Mouse (Mus musculus): ENCODE measurements at regions not wholly inside any gene's neighbourhood (a gene's known extent, or its start where the extent isn't known, plus 50 kb on each side); places are given as distances from the start of the nearest gene placed in this dataset.

DNA sequence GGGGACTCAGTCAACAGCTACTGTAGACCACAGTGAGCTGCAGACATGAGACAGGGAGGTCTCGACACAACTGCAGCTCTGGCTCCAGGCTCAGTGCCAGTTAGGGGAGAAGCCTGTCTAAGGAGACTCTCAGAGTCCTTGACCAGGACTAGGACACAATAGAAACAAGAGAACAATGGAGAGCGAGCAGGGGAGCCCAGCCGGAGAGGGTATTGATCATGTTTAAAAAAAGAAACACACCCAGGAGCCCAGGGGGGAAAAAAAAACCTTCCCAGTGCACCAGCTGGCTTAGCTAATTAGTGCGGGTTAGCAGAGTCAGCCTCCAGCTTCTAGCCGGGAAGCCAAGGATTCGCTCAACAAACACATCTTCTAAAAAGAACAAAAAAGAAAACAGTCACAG, 78.4 kb downstream of the Gm4791 start:
- WGBS = 9% methylated on average over 6 of the region's 6 CpGs
- no peak overlapping the region for H3K27ac ChIP-seq (ENCODE audit: low read depth, low read length)
- ATAC-seq (ENCODE audit: low read depth) = no peak
- H3K36me3 ChIP-seq (ENCODE audit: control insufficient read depth, insufficient read depth, low read length) = no peaks in the 10 kb centered on the region
- no peak overlapping the region for H3K9ac ChIP-seq (replicated peaks; ENCODE audit: low read depth, low read length)
- H3K4me1 ChIP-seq (ENCODE audit: control insufficient read depth, insufficient read depth, low read length) = no peaks in the 10 kb centered on the region
- no peak overlapping the region for H3K4me3 ChIP-seq (ENCODE audit: low read depth, low read length)
- no peaks in the 10 kb centered on the region for H3K9me3 ChIP-seq (ENCODE audit: control insufficient read depth, low read length)
- H3K4me2 ChIP-seq (ENCODE audit: low read depth, low read length) = no peak overlapping the region
- no peaks in the 10 kb centered on the region for H3K27me3 ChIP-seq (ENCODE audit: control insufficient read depth, insufficient read depth, low read length)

DNA sequence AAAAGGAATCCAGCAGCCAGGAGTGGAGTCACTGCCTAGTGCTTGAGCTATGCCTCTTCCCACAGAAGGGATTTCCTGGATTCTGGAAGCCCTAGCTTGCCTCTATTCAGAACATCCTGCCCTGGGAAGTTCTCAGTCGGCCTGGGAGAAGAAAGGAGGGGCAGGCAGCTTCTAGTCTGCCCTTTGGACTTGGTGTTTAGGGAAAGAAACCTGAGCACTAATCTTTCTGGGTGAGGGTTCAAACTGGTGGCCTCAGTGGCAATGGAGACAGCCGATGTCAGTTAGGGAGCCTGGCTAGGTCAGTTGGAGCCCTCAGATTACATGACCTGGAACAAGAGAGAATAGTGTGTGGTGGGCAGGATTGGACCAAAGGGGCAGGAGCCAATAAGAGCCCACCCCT, 78.9 kb downstream of the Gm4791 start:
- Histone ChIP-seq H3K4me1 (ENCODE audit: control insufficient read depth, insufficient read depth, low read length) (no peaks in the 10 kb centered on the region), H3K36me3 (ENCODE audit: control insufficient read depth, insufficient read depth, low read length) (no peaks in the 10 kb centered on the region), H3K9ac (replicated peaks; ENCODE audit: low read depth, low read length) (no peak overlapping the region), H3K4me3 (ENCODE audit: low read depth, low read length) (no peak overlapping the region), H3K4me2 (ENCODE audit: low read depth, low read length) (no peak overlapping the region), H3K27ac (ENCODE audit: low read depth, low read length) (no peak overlapping the region), H3K9me3 (ENCODE audit: control insufficient read depth, low read length) (no peaks in the 10 kb centered on the region), H3K27me3 (ENCODE audit: control insufficient read depth, insufficient read depth, low read length) (no peaks in the 10 kb centered on the region)
- WGBS = 39% methylated on average over 2 of the region's 2 CpGs
- no peak for ATAC-seq (ENCODE audit: low read depth)

DNA sequence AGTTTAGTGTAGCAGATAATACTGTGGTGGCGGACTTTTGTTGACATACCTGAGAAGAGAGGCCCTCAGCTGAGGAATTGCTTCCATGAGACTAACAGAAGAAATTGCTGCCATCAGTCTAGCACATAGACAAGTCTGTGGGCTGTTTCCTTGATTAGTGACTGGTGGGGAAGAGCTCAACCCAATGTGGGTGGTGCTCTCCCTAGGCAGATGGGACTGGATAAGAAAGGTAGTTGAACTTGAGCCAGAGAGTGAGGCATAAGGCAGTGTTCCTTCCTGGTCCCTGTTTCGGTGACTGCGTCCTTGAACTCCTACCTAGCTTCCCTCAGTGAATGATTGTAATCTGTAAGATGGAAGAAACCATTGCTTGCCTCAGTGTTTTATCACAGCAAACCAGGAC, 79.4 kb downstream of the Gm4791 start:
- no peaks in the 10 kb centered on the region for H3K9me3 ChIP-seq (ENCODE audit: control insufficient read depth, low read length)
- H3K27ac ChIP-seq (ENCODE audit: low read depth, low read length) = no peak overlapping the region
- ATAC-seq (ENCODE audit: low read depth) = no peak
- H3K36me3 ChIP-seq (ENCODE audit: control insufficient read depth, insufficient read depth, low read length) = no peaks in the 10 kb centered on the region
- H3K4me2 ChIP-seq (ENCODE audit: low read depth, low read length) = no peak overlapping the region
- no peaks in the 10 kb centered on the region for H3K27me3 ChIP-seq (ENCODE audit: control insufficient read depth, insufficient read depth, low read length)
- H3K4me3 ChIP-seq (ENCODE audit: low read depth, low read length) = no peak overlapping the region
- 95% methylated on average over 3 of the region's 3 CpGs for WGBS
- H3K9ac ChIP-seq (replicated peaks; ENCODE audit: low read depth, low read length) = no peak overlapping the region
- no peaks in the 10 kb centered on the region for H3K4me1 ChIP-seq (ENCODE audit: control insufficient read depth, insufficient read depth, low read length)

DNA sequence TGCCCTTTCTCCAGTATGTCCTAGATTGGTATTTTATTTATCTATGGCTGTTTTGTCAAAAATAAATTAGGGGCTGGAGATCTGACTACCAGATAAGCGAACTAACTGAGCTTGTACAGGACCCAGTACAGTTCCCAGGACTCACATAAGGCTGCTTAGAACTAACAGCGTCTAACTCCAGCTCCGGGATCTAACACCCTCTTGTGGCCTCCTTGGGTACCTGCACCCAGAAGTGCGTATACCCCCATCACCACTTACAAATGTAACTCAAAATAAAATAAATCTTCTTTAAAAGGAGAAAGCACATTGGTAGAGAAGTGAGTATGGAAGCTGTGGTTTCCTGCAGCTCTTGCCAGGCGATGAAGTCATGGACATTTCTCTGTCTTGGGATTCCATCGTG, 82.9 kb downstream of the Gm4791 start:
- H3K27me3 ChIP-seq (ENCODE audit: control insufficient read depth, insufficient read depth, low read length) = no peaks in the 10 kb centered on the region
- H3K4me2 ChIP-seq (ENCODE audit: low read depth, low read length) = no peak overlapping the region
- no peak overlapping the region for H3K4me3 ChIP-seq (ENCODE audit: low read depth, low read length)
- no peaks in the 10 kb centered on the region for H3K36me3 ChIP-seq (ENCODE audit: control insufficient read depth, insufficient read depth, low read length)
- H3K4me1 ChIP-seq (ENCODE audit: control insufficient read depth, insufficient read depth, low read length) = no peaks in the 10 kb centered on the region
- ATAC-seq (ENCODE audit: low read depth) = no peak
- WGBS = 98% methylated on average over 6 of the region's 6 CpGs
- H3K27ac ChIP-seq (ENCODE audit: low read depth, low read length) = no peak overlapping the region
- H3K9me3 ChIP-seq (ENCODE audit: control insufficient read depth, low read length) = no peaks in the 10 kb centered on the region
- no peak overlapping the region for H3K9ac ChIP-seq (replicated peaks; ENCODE audit: low read depth, low read length)

DNA sequence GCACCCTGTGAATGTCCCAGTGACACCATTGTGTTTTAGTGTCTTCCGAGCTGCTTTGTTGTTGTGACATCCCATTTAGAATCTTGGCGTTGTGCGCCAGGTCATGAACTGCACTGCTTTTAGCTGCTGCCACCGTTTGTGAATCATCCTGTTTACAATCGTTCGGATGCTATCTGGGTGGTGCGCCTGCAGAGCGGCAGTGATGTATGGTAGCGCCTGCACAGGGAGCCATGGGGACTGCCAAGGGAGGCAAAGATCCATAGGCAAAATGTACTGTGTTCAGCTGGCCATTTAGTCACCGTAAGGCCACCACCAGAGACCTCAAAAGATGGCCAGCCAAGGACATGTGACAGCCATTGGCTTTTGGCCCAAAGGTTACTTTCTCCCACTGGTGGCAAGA, 93.3 kb downstream of the Gm4791 start:
- ATAC-seq (ENCODE audit: low read depth) = no peak
- Histone ChIP-seq H3K27ac (ENCODE audit: low read depth, low read length) (no peak overlapping the region), H3K4me2 (ENCODE audit: low read depth, low read length) (no peak overlapping the region), H3K27me3 (ENCODE audit: control insufficient read depth, insufficient read depth, low read length) (no peaks in the 10 kb centered on the region), H3K36me3 (ENCODE audit: control insufficient read depth, insufficient read depth, low read length) (no peaks in the 10 kb centered on the region), H3K9me3 (ENCODE audit: control insufficient read depth, low read length) (no peaks in the 10 kb centered on the region), H3K9ac (replicated peaks; ENCODE audit: low read depth, low read length) (no peak overlapping the region), H3K4me3 (ENCODE audit: low read depth, low read length) (no peak overlapping the region), H3K4me1 (ENCODE audit: control insufficient read depth, insufficient read depth, low read length) (no peaks in the 10 kb centered on the region)
- WGBS = 37% methylated on average over 10 of the region's 10 CpGs

DNA sequence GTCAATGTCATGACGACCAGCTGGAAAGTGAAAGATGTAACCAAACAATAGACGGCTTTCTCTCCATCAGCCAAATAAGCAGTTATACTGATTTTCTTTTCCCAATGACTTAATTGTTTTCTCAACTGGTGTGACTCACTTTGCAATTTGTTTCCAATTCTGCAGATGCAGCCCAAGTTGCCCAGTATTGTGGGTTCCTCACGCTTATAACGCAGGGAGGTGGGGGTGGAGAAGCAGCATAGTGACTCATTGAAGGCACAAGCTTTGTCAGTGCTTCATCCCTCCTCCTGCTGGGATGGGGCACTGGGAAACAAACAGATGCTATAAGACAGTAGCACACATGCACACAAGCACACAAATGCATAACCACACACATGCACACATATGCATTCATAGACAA, 97.1 kb downstream of the Gm4791 start:
- no peaks in the 10 kb centered on the region for H3K27me3 ChIP-seq (ENCODE audit: control insufficient read depth, insufficient read depth, low read length)
- no peak overlapping the region for H3K4me2 ChIP-seq (ENCODE audit: low read depth, low read length)
- no peaks in the 10 kb centered on the region for H3K9me3 ChIP-seq (ENCODE audit: control insufficient read depth, low read length)
- no peaks in the 10 kb centered on the region for H3K4me1 ChIP-seq (ENCODE audit: control insufficient read depth, insufficient read depth, low read length)
- H3K27ac ChIP-seq (ENCODE audit: low read depth, low read length) = no peak overlapping the region
- no peaks in the 10 kb centered on the region for H3K36me3 ChIP-seq (ENCODE audit: control insufficient read depth, insufficient read depth, low read length)
- H3K9ac ChIP-seq (replicated peaks; ENCODE audit: low read depth, low read length) = no peak overlapping the region
- no peak overlapping the region for H3K4me3 ChIP-seq (ENCODE audit: low read depth, low read length)
- 79% methylated on average over 4 of the region's 4 CpGs for WGBS
- ATAC-seq (ENCODE audit: low read depth) = no peak

DNA sequence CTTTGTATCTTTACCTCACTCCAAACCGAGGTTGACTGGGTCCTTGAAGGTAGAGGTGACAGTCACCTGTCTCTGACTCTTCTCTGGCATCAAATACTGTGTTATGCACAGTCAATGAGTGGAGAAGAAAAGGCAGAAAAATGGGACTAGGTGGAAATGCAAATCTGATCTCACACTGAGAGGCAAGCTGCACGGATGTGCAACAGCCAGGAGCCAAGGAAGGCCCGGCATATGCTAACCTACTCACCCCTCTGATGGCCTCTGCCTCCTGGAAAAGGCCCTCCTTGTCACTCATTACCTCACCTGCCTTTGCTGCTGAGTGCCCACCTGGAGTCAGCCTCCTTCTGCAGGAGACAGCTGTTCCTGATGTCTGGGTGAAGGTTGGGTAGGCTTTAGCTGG, 104.8 kb downstream of the Gm4791 start:
- H3K4me2 ChIP-seq (ENCODE audit: low read depth, low read length) = no peak overlapping the region
- H3K4me3 ChIP-seq (ENCODE audit: low read depth, low read length) = no peak overlapping the region
- H3K27ac ChIP-seq (ENCODE audit: low read depth, low read length) = no peak overlapping the region
- WGBS = 75% methylated on average over 3 of the region's 3 CpGs
- H3K9ac ChIP-seq (replicated peaks; ENCODE audit: low read depth, low read length) = no peak overlapping the region
- H3K36me3 ChIP-seq (ENCODE audit: control insufficient read depth, insufficient read depth, low read length) = no peaks in the 10 kb centered on the region
- H3K27me3 ChIP-seq (ENCODE audit: control insufficient read depth, insufficient read depth, low read length) = no peaks in the 10 kb centered on the region
- no peak for ATAC-seq (ENCODE audit: low read depth)
- no peaks in the 10 kb centered on the region for H3K4me1 ChIP-seq (ENCODE audit: control insufficient read depth, insufficient read depth, low read length)
- H3K9me3 ChIP-seq (ENCODE audit: control insufficient read depth, low read length) = no peaks in the 10 kb centered on the region

DNA sequence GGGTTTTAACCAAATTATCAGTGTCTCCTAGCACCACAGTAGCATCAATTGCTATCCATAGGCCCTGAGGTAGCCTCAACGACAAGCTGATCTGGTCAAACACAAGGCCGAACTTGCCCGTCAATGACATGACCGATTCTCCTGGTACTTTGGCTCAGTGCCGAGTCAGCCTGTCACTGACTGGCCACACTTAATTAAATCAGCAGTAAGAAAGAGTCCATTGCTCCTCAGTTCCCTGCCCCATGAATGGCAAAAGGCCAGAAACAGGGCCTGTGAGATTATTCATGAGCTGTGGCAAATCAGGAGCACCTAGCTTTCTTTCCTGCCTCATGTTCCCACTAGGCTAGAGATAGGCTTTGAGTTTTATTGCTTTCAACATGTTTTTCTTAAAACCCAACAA, 105.4 kb downstream of the Gm4791 start:
- 62% methylated on average over 5 of the region's 5 CpGs for WGBS
- Histone ChIP-seq H3K4me3 (ENCODE audit: low read depth, low read length) (no peak overlapping the region), H3K4me2 (ENCODE audit: low read depth, low read length) (no peak overlapping the region)

DNA sequence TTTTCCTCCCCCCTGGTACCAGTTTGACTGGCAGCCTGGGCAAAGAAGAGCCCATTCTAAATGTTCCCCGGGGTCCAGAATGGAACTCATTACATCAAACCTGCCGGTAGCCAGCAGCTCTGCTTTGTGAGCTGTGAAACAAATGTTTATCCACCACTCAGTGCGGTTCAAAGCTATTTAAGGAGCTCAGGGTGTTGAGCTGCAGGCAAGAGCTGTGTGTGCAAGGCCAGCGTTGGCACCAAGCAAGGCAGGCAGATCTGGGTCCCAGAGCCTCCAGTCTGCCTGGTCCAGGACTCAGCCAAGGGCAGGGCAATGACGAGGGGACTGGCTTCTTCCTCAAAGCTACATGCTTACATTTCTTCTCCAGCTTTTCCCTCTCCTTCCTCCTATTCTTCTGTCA, 109.6 kb downstream of the Gm4791 start:
- no peak overlapping the region for H3K4me3 ChIP-seq (ENCODE audit: low read depth, low read length)
- 45% methylated on average over 5 of the region's 5 CpGs for WGBS
- H3K9ac ChIP-seq (replicated peaks; ENCODE audit: low read depth, low read length) = no peak overlapping the region
- no peaks in the 10 kb centered on the region for H3K36me3 ChIP-seq (ENCODE audit: control insufficient read depth, insufficient read depth, low read length)
- ATAC-seq (ENCODE audit: low read depth) = no peak
- no peak overlapping the region for H3K27ac ChIP-seq (ENCODE audit: low read depth, low read length)
- H3K9me3 ChIP-seq (ENCODE audit: control insufficient read depth, low read length) = no peaks in the 10 kb centered on the region
- H3K4me2 ChIP-seq (ENCODE audit: low read depth, low read length) = no peak overlapping the region
- no peaks in the 10 kb centered on the region for H3K27me3 ChIP-seq (ENCODE audit: control insufficient read depth, insufficient read depth, low read length)
- no peaks in the 10 kb centered on the region for H3K4me1 ChIP-seq (ENCODE audit: control insufficient read depth, insufficient read depth, low read length)

More for the DNA sequence above, 105.4 kb downstream of the Gm4791 start:
- Histone ChIP-seq H3K36me3 (ENCODE audit: control insufficient read depth, insufficient read depth, low read length) (no peaks in the 10 kb centered on the region), H3K4me1 (ENCODE audit: control insufficient read depth, insufficient read depth, low read length) (no peaks in the 10 kb centered on the region), H3K9ac (replicated peaks; ENCODE audit: low read depth, low read length) (no peak overlapping the region), H3K27me3 (ENCODE audit: control insufficient read depth, insufficient read depth, low read length) (no peaks in the 10 kb centered on the region), H3K27ac (ENCODE audit: low read depth, low read length) (no peak overlapping the region), H3K9me3 (ENCODE audit: control insufficient read depth, low read length) (no peaks in the 10 kb centered on the region)
- ATAC-seq (ENCODE audit: low read depth) = no peak

DNA sequence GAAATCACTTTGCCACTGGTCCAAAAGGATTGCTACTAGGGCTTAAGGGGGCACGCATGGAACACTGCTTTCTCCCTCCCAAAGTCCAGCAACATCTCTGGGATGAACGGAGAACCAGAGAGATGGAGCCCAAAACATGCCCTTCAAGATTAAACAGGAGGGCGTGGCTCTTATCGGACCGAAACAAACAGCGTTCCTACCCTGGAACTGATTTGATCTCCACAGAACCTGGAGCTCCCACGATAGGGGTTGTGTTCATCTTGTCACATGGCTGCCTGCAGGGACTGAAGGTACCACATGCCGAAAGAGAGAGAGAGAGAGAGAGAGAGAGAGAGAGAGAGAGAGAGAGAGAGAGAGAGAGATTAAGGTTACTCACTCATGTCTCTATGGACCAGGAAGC, 120.7 kb downstream of the Gm4791 start:
- Histone ChIP-seq H3K4me3 (ENCODE audit: low read depth, low read length) (no peak overlapping the region), H3K27me3 (ENCODE audit: control insufficient read depth, insufficient read depth, low read length) (no peaks in the 10 kb centered on the region), H3K4me1 (ENCODE audit: control insufficient read depth, insufficient read depth, low read length) (no peaks in the 10 kb centered on the region), H3K9me3 (ENCODE audit: control insufficient read depth, low read length) (no peaks in the 10 kb centered on the region), H3K36me3 (ENCODE audit: control insufficient read depth, insufficient read depth, low read length) (no peaks in the 10 kb centered on the region), H3K27ac (ENCODE audit: low read depth, low read length) (no peak overlapping the region), H3K4me2 (ENCODE audit: low read depth, low read length) (no peak overlapping the region), H3K9ac (replicated peaks; ENCODE audit: low read depth, low read length) (no peak overlapping the region)
- ATAC-seq (ENCODE audit: low read depth) = no peak
- 90% methylated on average over 8 of the region's 8 CpGs for WGBS

Data from neural tube, embryonic 14.5 days (tissue).